Mouse (Mus musculus) kidney, postnatal 36 days (tissue): ENCODE results near the gene Olfr9.
A peak's percentile ranks its signal among the peaks of the same experiment; 100 is the strongest.
"Not testable (repeated sequence)": the region's sequence is repeated elsewhere in the genome, so short reads cannot be mapped to it uniquely, and the experiment has no call there.

Experiments used
- DNase-seq, 2 experiments: peaks; one replicate each; pipeline ENCODE4 v3.0.0; 2021 to 2022; ENCODE audit warnings: mixed read lengths in 2 of 2

Gene Olfr9

GRCm38 (mm10) chr10:129004032-129004920 lies 15.0 kb downstream of the Olfr9 start:
- no peak for DNase-seq

DNA sequence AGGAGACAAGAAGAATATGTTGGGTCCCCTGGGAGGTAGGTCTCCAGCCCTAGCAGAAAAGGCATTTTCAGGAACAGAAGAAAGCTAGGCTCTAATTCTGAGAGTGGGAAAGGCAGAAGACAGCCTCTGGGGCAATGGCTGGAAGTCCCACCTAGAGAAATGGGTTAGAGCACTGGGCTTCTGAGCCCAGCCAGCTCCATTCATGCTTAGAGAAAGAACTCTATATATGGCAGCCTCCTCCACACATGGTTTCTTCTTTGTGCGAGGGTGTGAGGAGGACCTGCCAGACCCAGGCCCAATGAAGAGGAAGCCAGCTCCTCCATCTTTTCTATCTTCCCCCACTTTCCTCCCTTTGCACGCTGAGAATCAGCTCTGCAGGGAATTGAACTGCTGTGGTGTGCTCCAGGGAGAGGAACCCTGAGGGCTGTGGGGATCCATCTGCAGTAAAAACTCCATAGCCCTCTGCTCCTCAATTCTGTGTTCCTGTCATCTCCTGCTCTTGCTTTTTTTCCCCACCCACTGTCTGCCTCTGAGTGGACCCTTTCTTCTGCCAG lies 21.1 kb downstream of the Olfr9 start, which contains the start of gene Olfr763:
Gene Olfr763 (plus strand): TSS at position 504 of the 554 bp plus-strand sequence.
- no peak for DNase-seq

GRCm38 (mm10) chr10:129011511-129011910 lies 22.3 kb downstream of the Olfr9 start:
- DNase-seq: not testable (repeated sequence)

DNA sequence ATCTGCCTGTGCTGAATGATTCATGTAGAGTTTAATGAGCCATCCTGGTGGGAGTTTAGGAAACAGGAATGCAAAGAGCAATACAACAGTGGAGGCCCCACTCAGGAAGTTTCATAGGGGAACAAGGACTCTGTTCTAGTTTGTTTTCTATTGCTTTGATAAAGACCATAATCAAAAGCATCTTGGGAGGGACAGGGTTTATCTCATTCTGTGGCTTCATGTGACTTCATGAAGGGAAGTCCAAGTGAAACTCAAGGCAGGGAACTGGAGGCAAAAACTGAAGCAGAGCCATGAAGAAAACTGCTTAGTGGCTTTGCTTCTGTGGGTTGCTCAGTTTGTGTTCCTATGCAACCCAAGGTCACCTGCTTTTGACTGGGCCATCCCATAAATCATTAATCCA lies 25.2 kb downstream of the Olfr9 start:
- peak in 1 of 2 experiments; percentile 9 for DNase-seq

DNA sequence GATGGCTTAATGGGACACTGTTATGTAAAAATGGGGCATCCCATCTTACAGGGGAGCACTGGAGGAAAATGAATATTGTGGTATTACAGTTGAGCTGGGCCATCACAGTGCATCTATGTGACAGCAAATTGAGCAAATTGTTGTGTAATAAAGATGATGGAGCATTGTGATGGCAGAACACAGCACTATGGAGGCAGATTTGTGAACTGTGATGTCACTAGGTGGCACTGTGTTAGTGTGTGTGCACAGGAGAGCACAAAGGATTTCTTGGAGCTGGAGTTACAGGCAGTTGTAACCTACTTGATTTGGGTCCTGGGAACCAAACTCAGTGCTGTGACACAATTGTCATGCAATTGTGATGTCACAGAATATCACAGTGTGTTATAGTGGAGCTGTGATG lies 34.1 kb downstream of the Olfr9 start:
- no peak for DNase-seq

GRCm38 (mm10) chr10:129026018-129026662 lies 36.9 kb downstream of the Olfr9 start:
- peak; percentile 20 to 73 for DNase-seq

DNA sequence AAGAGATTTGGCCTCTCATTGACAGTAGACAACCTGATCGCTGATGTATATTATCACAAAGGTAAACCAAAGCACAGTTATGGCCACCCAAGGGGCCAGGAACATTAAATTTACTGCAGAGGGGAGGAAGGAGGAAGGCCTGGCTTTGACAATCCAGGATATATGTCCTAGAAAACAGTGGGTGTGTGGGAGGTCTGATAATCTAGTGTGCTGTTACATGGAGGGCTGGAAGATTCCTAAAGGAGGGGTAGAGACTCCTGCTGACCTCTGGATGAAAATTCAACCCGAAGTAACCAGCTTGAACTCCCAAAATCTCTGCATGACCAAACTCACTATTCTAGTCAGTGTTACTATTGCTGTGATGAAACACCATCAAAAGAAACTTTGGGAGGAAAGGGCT lies 39.1 kb downstream of the Olfr9 start:
- no peak for DNase-seq

GRCm38 (mm10) chr10:129039796-129040195 lies 50.6 kb downstream of the Olfr9 start, which contains the start of gene Olfr764-ps1:
Gene Olfr764-ps1 (minus strand): TSS chr10:129039896.
- DNase-seq: no peak
